Mouse (Mus musculus) testis, adult 2 months (tissue): ENCODE measurements around the gene Gm20388.

Experiments used
- CTCF ChIP-seq: fragments of 200-500 bp; IDR thresholded peaks from 2 replicates; pipeline ENCODE4 v1.5.1; 2012; ENCODE audit warnings: low read depth, mild to moderate bottlenecking, inconsistent platforms, low read length, moderate library complexity; ENCODE audit not compliant: control insufficient read depth, insufficient read depth, insufficient replicate concordance
- POLR2A ChIP-seq: fragments of 200-500 bp; IDR thresholded peaks from 2 replicates; pipeline ENCODE4 v1.6.1; 2012; ENCODE audit warnings: low read depth, mild to moderate bottlenecking, inconsistent platforms, low read length, moderate library complexity; ENCODE audit not compliant: control insufficient read depth

GRCm38 (mm10) chr8:120736486-120736885, 825.8 kb downstream of the Gm20388 start:
- no peak for TF ChIP-seq CTCF
- TF ChIP-seq POLR2A: no peak
